1 mouse cellular context compared by ENCODE assay signal in genomic region chr10:94352172-94352876, GRCm38 (mm10).
TF ChIP-seq lines count a peak whose summit lies in the region.

No protein-coding gene starts in this region.

TF ChIP-seq in CH12.LX, 34 proteins besides CTCF, POLR2A, EP300 and RAD21 (continued from another document):
- TF ChIP-seq BHLHE40 (IDR thresholded peaks at IDR 0.05; ENCODE audit: low read depth, low read length), result peak; percentile 90
- no peak for TF ChIP-seq ZC3H11A (IDR thresholded peaks at IDR 0.05; ENCODE audit: low read depth, low read length)
- no peak for TF ChIP-seq PAX5 (IDR thresholded peaks at IDR 0.05; ENCODE audit: low read length)
- TF ChIP-seq MAX (IDR thresholded peaks at IDR 0.05; ENCODE audit: low read length), result peak; percentile 93
- peak; percentile 57 for TF ChIP-seq ELF1 (IDR thresholded peaks at IDR 0.05; ENCODE audit: low read depth, low read length)
- TF ChIP-seq GABPA (IDR thresholded peaks at IDR 0.05; ENCODE audit: insufficient replicate concordance, low read depth, low read length), result no peak
- TF ChIP-seq USF2 (conservative IDR thresholded peaks at IDR 0.05; ENCODE audit: low read depth, low read length), result no peak
- no peak for TF ChIP-seq NRF1 (IDR thresholded peaks at IDR 0.05; ENCODE audit: low read depth, low read length)
- no peak for TF ChIP-seq CHD2 (IDR thresholded peaks at IDR 0.05; ENCODE audit: low read length)
